ENCODE assay signal across 30 mouse cellular contexts in genomic region chr1:34505970-34506551, GRCm38 (mm10). TPM values are rescaled to one million over a fixed set of nuclear protein-coding genes. Genes with fewer than 3 reads are reported as not detected.
"Had no signal": no experiment of that assay in that cellular context is flagged by ENCODE, and none has a peak within 500 bp of the region (broad histone marks: within the 10 kb centered on the region; RNA-seq: fewer than 3 reads in every experiment).

No protein-coding gene starts in this region.

- H3K9me3 ChIP-seq: kidney, embryonic 15.5 days; limb, embryonic 12.5 days; limb, embryonic 15.5 days; midbrain, embryonic 13.5 days; stomach, embryonic 15.5 days had no signal

- H3K27me3 ChIP-seq: kidney, embryonic 15.5 days; limb, embryonic 12.5 days; limb, embryonic 15.5 days; midbrain, embryonic 13.5 days; neural tube, embryonic 13.5 days; stomach, embryonic 15.5 days had no signal

- H3K27ac ChIP-seq: kidney, embryonic 15.5 days; layer of hippocampus, adult 2 months; limb, embryonic 12.5 days; limb, embryonic 15.5 days; liver, embryonic 14.5 days; macrophage; midbrain, embryonic 13.5 days; neural tube, embryonic 13.5 days; stomach, embryonic 15.5 days had no signal

- H3K36me3 ChIP-seq: kidney, embryonic 15.5 days; limb, embryonic 12.5 days; limb, embryonic 15.5 days; midbrain, embryonic 13.5 days; neural tube, embryonic 13.5 days; stomach, embryonic 15.5 days had no signal

- DNase-seq: kidney, adult 11 months; kidney, adult 8-10 months; kidney, postnatal 14 days; layer of hippocampus, adult 9-11 months; liver, postnatal 0 days; lung, embryonic 14.5 days; retina, postnatal 1 day; right cerebral cortex, postnatal 25 days; spleen, adult 18-20 months; thymus, postnatal 25 days had no signal

- H3K4me1 ChIP-seq: midbrain, embryonic 13.5 days; stomach, embryonic 15.5 days had no signal

- H3K4me2 ChIP-seq: kidney, embryonic 15.5 days; limb, embryonic 12.5 days; limb, embryonic 15.5 days; liver, embryonic 11.5 days; lung, embryonic 14.5 days; midbrain, embryonic 13.5 days; neural tube, embryonic 13.5 days; stomach, embryonic 15.5 days had no signal

- H3K4me3 ChIP-seq: kidney, embryonic 15.5 days; layer of hippocampus, adult 2 months; limb, embryonic 12.5 days; limb, embryonic 15.5 days; midbrain, embryonic 13.5 days; myocyte; neural tube, embryonic 13.5 days; stomach, embryonic 15.5 days had no signal

- H3K9ac ChIP-seq: kidney, embryonic 15.5 days; limb, embryonic 12.5 days; limb, embryonic 15.5 days; liver, embryonic 14.5 days; liver, postnatal 0 days; lung, embryonic 14.5 days; midbrain, embryonic 13.5 days; neural tube, embryonic 13.5 days; stomach, embryonic 15.5 days had no signal

- ATAC-seq: liver, postnatal 0 days; lung, postnatal 0 days; midbrain, embryonic 13.5 days had no signal

RNA-seq across cellular contexts. Expression of gene Prss39, which starts 7.9 kb away (rescaled TPM):
- total RNA-seq: layer of hippocampus, adult 2 months; layer of hippocampus, postnatal 25 days; left cerebral cortex, adult 18-20 months; left cerebral cortex, postnatal 25 days; monocyte, adult 5-6 weeks; neutrophil, adult 5-6 weeks had no signal
- polyA plus RNA-seq: kidney, embryonic 15.5 days; limb, embryonic 12.5 days; limb, embryonic 15.5 days; liver, embryonic 11.5 days; liver, embryonic 14.5 days; liver, postnatal 0 days; lung, embryonic 14.5 days; lung, postnatal 0 days; macrophage; midbrain, embryonic 13.5 days; midbrain, embryonic 16.5 days; myocyte; neural tube, embryonic 13.5 days; stomach, embryonic 15.5 days; thymus, postnatal 0 days had no signal

RNA-seq across cellular contexts. Expression of gene Cfc1, which starts 29.4 kb away (rescaled TPM):
- total RNA-seq: layer of hippocampus, postnatal 25 days; left cerebral cortex, adult 18-20 months; left cerebral cortex, postnatal 25 days; monocyte, adult 5-6 weeks; neutrophil, adult 5-6 weeks had no signal
- polyA plus RNA-seq: kidney, embryonic 15.5 days; large intestine, adult 2 months; limb, embryonic 12.5 days; liver, embryonic 11.5 days; liver, embryonic 14.5 days; liver, postnatal 0 days; lung, embryonic 14.5 days; lung, postnatal 0 days; macrophage; midbrain, embryonic 13.5 days; myocyte; neural tube, embryonic 13.5 days; thymus, postnatal 0 days had no signal

RNA-seq across cellular contexts. Expression of gene Prss40, which starts 54.7 kb away (rescaled TPM):
- total RNA-seq: layer of hippocampus, adult 2 months; layer of hippocampus, postnatal 25 days; left cerebral cortex, adult 18-20 months; left cerebral cortex, postnatal 25 days; monocyte, adult 5-6 weeks; neutrophil, adult 5-6 weeks had no signal
- polyA plus RNA-seq: kidney, embryonic 15.5 days; large intestine, adult 2 months; limb, embryonic 15.5 days; liver, embryonic 11.5 days; liver, embryonic 14.5 days; liver, postnatal 0 days; lung, embryonic 14.5 days; lung, postnatal 0 days; macrophage; midbrain, embryonic 13.5 days; myocyte; neural tube, embryonic 13.5 days; stomach, embryonic 15.5 days; thymus, postnatal 0 days had no signal
